Mouse (Mus musculus) adrenal gland, postnatal 10 days (tissue): ENCODE data around the gene Gm20865. TPM values are rescaled to one million over a fixed set of nuclear protein-coding genes. Genes with fewer than 3 reads are reported as not detected.
"Not testable (repeated sequence)": the region's sequence is repeated elsewhere in the genome, so short reads cannot be mapped to it uniquely, and the experiment has no call there.

ENCODE experiments used
- DNase-seq: peaks from one replicate; pipeline ENCODE4 v3.0.0; 2021; ENCODE audit warnings: mixed read lengths
- long read RNA-seq, 2 experiments: library from polyadenylated mRNA; stranded (forward); transcript quantifications; one replicate each; pipeline ENCODE4 v2.0.0; 2021
- total RNA-seq, 2 experiments: library from RNA; stranded (reverse); gene quantifications; 2 replicates each; pipeline ENCODE4 v1.2.3; 2021

The Gm20865 gene
- total RNA-seq = not detected
- long read RNA-seq, experiment 1 = 0 reads
- long read RNA-seq, experiment 2 = 0 reads

DNA sequence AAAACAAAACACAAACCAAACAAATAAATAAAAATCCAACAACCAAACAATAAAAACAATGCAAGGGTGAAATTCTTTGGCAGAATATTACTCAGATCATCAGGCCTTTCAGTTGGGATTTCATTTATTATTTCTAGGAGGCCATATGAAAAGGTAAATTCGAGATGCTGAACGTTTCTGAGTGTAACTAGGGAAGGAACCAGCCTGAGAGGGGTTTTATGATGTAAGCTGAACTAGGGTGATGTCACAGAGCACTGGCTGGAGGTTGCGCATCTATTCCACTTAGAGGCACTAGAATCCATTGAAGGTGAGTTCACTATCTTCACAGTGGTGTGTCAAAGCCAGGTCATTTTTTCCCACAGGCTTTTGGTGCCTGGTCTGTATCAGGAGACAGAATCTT, at the start of gene Gm20865:
Gm20865 (plus strand) TSS at position 301 of the 400 bp plus-strand sequence.
- not testable (repeated sequence) for DNase-seq

Other genes starting within 250 kb of the Gm20865 start
- not detected for gene Gm29866, start 247.9 kb upstream of the Gm20865 start, total RNA-seq
- not detected for gene Gm20909, start 77.0 kb upstream of the Gm20865 start, total RNA-seq